Mouse (Mus musculus) heart, postnatal 14 days (tissue): ENCODE results near the gene Ip6k1. TPM values are rescaled to one million over a fixed set of nuclear protein-coding genes. Genes with fewer than 3 reads are reported as not detected.

Experiments used
- DNase-seq, 2 experiments: peaks; one replicate each; pipeline ENCODE4 v3.0.0; 2021 to 2022
- intact Hi-C: fragments of 180-260 bp; cut with DNase I; formaldehyde crosslinking; loops from one replicate; pipeline ENCODE4 v1.15.1; 2025
- total RNA-seq, 2 experiments: library from RNA; stranded (reverse); gene quantifications; 2 replicates each; pipeline ENCODE4 v1.2.3; 2021

The Ip6k1 gene
- total RNA-seq, 2 experiments from 2014 or later, result 50.7 to 56.7 TPM

DNA sequence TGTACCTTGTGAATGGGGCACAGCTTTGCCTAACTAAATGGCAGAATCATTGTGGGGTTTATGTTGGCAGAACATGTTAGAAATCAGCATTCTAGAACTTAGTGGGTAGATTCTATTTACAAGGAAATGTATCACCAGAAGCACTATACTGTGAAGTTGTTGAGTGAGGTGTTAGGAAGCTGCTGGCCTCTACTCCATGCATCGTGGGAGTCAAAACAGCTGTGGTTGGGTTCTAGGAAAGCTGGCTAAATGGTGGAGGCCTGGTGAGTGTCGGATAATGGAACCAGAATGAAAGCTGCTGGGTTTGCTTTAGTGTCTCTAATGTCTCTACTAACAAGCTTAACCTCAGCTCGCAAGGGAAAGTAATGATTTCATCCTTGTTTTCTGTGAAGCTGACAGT is 14.8 kb downstream of the Ip6k1 start:
- intact Hi-C loops, result no loop called here
- no peak for DNase-seq

DNA sequence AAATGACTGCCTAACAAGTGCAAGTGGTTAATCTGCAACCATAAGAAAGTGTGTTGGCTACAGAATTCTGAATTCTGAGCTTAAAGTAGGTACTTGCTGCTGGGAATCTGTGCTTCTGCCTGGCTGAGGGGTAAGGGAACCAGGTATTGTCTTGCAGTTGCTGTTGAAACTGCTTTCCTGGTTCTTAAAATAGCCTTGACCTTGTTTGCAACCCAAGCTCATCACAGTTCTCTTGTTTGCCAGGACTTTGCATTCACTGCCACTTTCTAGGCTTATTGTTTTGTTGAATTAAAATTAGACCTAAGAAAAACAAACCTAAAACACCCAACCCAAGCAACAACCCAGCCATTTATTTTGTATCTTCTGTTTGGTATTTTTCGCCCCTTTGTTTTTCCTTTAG is 18.4 kb downstream of the Ip6k1 start:
- DNase-seq, result peak in 1 of 2 experiments; percentile 10

GRCm38 (mm10) chr9:108023216-108023615 is 20.9 kb downstream of the Ip6k1 start:
- intact Hi-C loops, result no loop called here
- DNase-seq, result no peak

More for the DNA sequence above, 18.4 kb downstream of the Ip6k1 start:
- intact Hi-C loops, result no loop called here

DNA sequence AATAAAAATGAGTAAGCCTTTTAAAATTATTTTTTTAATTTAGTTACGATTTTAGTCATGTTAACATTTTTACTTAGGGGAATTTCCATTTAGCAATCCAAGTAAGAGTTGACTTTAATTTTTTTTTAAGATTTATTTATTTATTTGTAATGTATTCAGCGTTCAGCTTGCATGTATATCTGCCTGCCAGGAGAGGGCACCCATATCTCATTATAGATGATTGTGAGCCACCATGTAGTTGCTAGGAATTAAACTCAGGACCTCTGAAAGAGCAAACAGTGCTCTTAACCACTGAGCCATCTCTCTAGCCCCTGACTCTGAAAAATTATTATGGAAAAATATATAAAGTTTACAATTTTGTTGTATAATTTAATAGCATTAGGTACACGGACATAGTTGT is 24.3 kb downstream of the Ip6k1 start:
- no peak for DNase-seq
- intact Hi-C loops, result no loop called here

- no peak for DNase-seq
- intact Hi-C loops, result no loop called here
Observed at GRCm38 (mm10) chr9:108027867-108028266, 25.6 kb downstream of the Ip6k1 start.

DNA sequence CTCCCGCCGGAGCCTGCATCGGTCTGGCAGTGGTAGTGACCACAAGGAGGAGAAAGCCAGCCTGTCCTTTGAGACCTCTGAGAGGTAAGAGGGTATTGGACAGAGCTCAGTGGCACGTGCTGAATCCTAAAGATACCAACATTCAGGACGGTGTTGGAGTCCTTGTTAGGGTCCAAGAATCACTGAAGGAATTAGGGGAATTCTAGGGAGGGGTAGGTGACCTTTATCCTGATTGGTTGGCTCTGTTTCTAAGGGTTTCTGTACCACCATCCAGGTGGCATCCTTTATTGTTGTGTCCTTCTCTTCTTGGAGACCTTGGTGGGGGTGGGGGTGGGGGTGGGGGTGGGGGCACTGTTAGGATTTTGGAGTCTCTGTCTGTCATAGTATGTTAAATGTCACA is 29.8 kb downstream of the Ip6k1 start:
- intact Hi-C loops, result no loop called here
- no peak for DNase-seq

- no peak for DNase-seq
- intact Hi-C loops, result no loop called here
Observed at GRCm38 (mm10) chr9:108035331-108036156, 33.2 kb downstream of the Ip6k1 start.

- DNase-seq, result no peak
- intact Hi-C loops, result no loop called here
Observed at GRCm38 (mm10) chr9:108044751-108045492, 42.6 kb downstream of the Ip6k1 start.

GRCm38 (mm10) chr9:108046582-108046981 is 44.3 kb downstream of the Ip6k1 start:
- intact Hi-C loops, result no loop called here
- no peak for DNase-seq

GRCm38 (mm10) chr9:108047601-108048565 is 45.6 kb downstream of the Ip6k1 start:
- intact Hi-C loops, result no loop called here
- DNase-seq, result no peak

DNA sequence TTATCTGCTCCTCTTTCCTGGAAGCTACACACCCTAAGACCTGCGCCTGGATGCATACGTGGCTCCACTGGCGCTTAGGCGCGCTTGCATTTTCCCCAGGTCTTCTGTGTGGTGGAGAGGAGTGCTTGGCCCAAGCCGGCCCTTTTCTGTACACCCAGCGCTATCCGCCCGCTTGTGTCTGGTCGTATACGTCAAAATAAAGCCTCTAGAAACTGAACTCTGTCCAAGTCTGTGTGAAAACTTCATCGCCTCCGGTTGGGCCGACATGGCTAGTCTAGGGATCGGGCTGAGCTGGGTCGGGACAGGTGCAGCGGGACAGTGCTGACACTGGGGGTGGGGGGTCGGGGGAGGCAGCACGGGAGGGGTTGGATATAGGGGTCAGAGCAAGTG is 46.3 kb downstream of the Ip6k1 start:
- DNase-seq, result no peak
- intact Hi-C loops, result no loop called here

GRCm38 (mm10) chr9:108049016-108049455 is 46.7 kb downstream of the Ip6k1 start, which contains the start of gene Gmppb:
TSS of gene Gmppb (plus strand) at chr9:108049242.
- DNase-seq, result peak; percentile 94 to 96
- intact Hi-C loops, result no loop called here

DNA sequence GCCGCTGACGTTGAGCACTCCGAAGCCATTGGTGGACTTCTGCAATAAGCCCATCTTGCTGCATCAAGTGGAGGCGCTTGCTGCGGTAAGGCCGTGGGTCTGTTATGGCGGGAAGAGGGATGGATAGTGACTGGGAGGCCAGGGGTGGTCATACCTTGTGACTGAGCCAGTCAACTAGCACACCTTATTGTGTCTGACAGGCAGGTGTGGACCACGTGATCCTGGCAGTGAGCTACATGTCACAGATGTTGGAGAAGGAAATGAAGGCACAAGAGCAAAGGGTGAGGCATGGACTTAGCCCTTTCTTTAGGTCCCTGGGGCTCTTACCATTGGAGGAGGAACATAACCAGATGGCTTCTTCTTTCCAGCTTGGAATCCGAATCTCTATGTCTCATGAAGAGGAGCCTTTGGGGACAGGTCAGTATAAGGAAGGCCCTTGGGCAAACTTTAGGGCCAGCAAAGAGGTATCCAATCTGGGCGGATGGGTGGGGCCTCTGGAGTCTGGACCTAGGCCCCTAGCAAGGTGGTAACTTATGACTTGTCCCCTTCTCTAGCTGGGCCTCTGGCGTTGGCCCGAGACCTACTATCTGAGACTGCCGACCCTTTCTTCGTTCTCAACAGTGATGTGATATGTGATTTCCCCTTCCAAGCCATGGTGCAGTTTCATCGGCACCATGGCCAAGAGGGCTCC is 47.4 kb downstream of the Ip6k1 start:
- DNase-seq, result no peak
- intact Hi-C loops, result loop anchor here (5.0 kb wide), 2 partner anchors 47 to 147 kb away; partner anchors contain the start of gene Ip6k1

DNA sequence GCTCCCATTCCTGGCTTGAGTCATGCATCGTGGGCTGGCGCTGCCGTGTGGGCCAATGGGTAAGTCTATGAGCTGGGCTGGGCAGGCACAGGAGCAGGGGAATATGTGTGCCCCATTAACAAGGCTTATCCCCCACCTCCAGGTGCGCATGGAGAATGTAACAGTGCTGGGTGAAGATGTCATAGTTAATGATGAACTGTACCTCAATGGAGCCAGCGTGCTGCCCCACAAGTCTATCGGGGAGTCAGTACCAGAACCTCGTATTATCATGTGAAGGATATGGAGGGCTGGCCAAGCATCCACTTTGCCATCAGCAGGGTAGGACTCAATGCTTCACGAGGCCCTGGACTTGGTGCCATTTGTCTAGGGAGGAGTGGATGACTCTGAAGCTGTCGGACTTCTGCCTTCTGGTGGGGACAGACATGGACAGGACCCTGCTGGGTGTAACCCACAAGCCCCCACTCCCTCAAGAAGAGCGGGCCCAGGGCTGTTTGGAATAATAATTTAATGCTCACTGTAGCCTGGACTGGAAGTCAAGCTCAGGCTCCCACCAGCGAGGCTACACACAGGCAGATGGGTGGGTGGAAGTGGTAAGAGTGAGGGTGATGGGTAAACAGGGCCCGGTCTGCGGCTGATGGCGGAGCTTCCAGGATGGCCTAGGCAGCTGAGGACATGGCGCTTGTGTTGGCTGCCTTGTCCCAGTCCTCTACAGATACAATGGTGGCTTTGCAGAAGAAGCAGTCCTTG is 49.1 kb downstream of the Ip6k1 start:
- intact Hi-C loops, result loop anchor here (5.0 kb wide), 2 partner anchors 49 to 149 kb away; partner anchors contain the start of gene Ip6k1
- DNase-seq, result no peak

DNA sequence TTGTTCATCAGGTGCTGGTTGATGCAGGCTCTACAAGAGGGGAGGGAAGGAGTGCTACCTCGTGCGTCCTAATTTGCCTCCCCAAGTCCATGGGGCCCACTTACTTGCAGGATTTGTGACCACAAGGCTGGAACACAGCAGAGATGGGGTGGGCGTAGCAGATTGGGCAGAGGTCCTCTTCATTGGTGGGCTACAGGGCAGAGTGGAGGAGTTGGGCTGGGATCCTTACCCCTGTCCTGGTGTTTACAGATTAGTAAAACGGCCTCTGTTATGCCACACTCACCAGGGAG is 49.6 kb downstream of the Ip6k1 start:
- DNase-seq, result no peak
- intact Hi-C loops, result loop anchor here (2.0 to 5.0 kb wide), 3 partner anchors 50 to 150 kb away; partner anchors contain the start of gene Ip6k1

DNA sequence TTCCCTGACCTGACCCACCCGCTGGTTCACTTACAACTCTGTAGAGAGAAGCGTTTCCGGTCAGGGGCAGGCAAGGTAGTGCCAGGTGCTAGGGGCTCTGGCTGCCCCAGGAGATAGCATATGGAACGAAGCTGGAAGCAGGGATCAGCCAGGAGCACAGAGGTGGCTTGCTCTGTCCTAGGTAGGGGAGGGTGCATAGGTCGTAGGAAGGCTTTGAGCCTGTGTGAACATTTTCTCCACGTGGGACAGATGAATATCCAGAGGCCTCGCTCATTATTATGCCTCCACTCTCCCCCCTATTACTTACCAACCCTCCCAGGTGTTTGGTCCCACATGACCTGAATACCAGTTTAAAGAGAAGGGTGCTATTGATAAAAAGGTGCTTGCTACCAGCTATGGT is 50.1 kb downstream of the Ip6k1 start:
- intact Hi-C loops, result loop anchor here (2.0 to 5.0 kb wide), 3 partner anchors 50 to 150 kb away; partner anchors contain the start of gene Ip6k1
- DNase-seq, result no peak

GRCm38 (mm10) chr9:108052885-108053664 is 50.8 kb downstream of the Ip6k1 start, which contains the start of gene Amigo3:
TSS of gene Amigo3 (plus strand) at chr9:108053159.
- intact Hi-C loops, result loop anchor here (2.0 to 5.0 kb wide), 3 partner anchors 51 to 151 kb away; partner anchors contain the start of gene Ip6k1

DNA sequence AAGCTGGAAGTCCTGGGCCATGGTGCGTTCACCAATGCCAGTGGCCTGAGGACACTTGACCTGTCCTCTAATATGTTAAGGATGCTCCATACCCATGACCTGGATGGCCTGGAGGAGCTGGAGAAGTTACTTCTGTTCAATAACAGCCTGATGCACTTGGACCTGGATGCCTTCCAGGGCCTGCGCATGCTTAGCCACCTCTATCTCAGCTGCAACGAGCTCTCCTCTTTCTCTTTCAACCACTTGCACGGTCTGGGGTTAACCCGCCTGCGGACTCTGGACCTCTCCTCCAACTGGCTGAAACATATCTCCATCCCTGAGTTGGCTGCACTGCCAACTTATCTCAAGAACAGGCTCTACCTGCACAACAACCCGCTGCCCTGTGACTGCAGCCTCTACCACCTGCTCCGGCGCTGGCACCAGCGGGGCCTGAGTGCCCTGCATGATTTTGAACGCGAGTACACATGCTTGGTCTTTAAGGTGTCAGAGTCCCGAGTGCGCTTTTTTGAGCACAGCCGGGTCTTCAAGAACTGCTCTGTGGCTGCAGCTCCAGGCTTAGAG is 51.4 kb downstream of the Ip6k1 start:
- DNase-seq, result no peak
- intact Hi-C loops, result loop anchor here (2.0 to 5.0 kb wide), 3 partner anchors 51 to 151 kb away; partner anchors contain the start of gene Ip6k1

More at GRCm38 (mm10) chr9:108052885-108053664, 50.8 kb downstream of the Ip6k1 start, which contains the start of gene Amigo3:
- peak; percentile 96 to 98 for DNase-seq
